Mouse (Mus musculus) spleen, adult 2 months (tissue): ENCODE data around the gene Tsc22d3. TPM values are rescaled to one million over a fixed set of nuclear protein-coding genes. Genes with fewer than 3 reads are reported as not detected.

Source experiments
- DNase-seq, 2 experiments: peaks; one replicate each; pipeline versions ENCODE4 v3.0.0 to v3.0.0-alpha.2; 2012 to 2021; ENCODE audit warnings: low spot score in 2 of 2, low read depth in 1 of 2
- H3K27ac ChIP-seq: fragments of 200-500 bp; 2 replicates; pipeline ENCODE4 v1.5.1; 2012; ENCODE audit warnings: low read length, inconsistent platforms; ENCODE audit not compliant: insufficient read depth
- H3K27me3 ChIP-seq: fragments of 200-500 bp; 2 replicates; pipeline ENCODE4 v1.6.1; 2012; ENCODE audit warnings: mild to moderate bottlenecking, moderate library complexity, low read length, inconsistent platforms; ENCODE audit not compliant: control insufficient read depth, insufficient read depth
- H3K36me3 ChIP-seq: fragments of 200-500 bp; 2 replicates; pipeline ENCODE4 v1.6.1; 2012; ENCODE audit warnings: mild to moderate bottlenecking, low read length, inconsistent platforms; ENCODE audit not compliant: control insufficient read depth, insufficient read depth
- H3K4me1 ChIP-seq: fragments of 200-500 bp; 2 replicates; pipeline ENCODE4 v1.6.1; 2011; ENCODE audit warnings: inconsistent platforms; ENCODE audit not compliant: control insufficient read depth, insufficient read depth, insufficient read length
- H3K4me3 ChIP-seq: fragments of 200-500 bp; 2 replicates; pipeline ENCODE4 v1.5.1; 2011; ENCODE audit warnings: mild to moderate bottlenecking, inconsistent platforms; ENCODE audit not compliant: insufficient read depth, insufficient read length; ENCODE audit errors: extremely low read depth
- CTCF ChIP-seq: fragments of 200-500 bp; IDR thresholded peaks from 2 replicates; pipeline ENCODE4 v1.5.1; 2011; ENCODE audit warnings: mild to moderate bottlenecking, inconsistent platforms; ENCODE audit not compliant: insufficient read depth, insufficient read length, insufficient replicate concordance; ENCODE audit errors: extremely low read depth
- POLR2A ChIP-seq: fragments of 200-500 bp; IDR thresholded peaks from 2 replicates; pipeline ENCODE4 v1.6.1; 2011; ENCODE audit warnings: low read depth, low read length, inconsistent platforms
- WGBS: fragments of 180-500 bp; shearing (Covaris S2); methylation state at CpG from one replicate; pipeline ENCODE4 v1.1.7; 2018; 5-methylcytosine and 5-hydroxymethylcytosine counted together
- polyA plus RNA-seq: library from polyadenylated mRNA; depleted of rRNA; stranded (reverse); fragments of >200 nt; gene quantifications from 2 replicates; pipeline ENCODE4 v1.2.3, GENCODE M21; 2012

Tsc22d3 gene
- polyA plus RNA-seq, 1 experiment: 173 TPM

- 0 out of 2 replicates have a peak overlapping the region, but pooled peaks have one; percentile 0 for H3K27ac ChIP-seq
- DNase-seq: no peak
- H3K4me3 ChIP-seq: no peak overlapping the region
- H3K36me3 ChIP-seq: no peaks in the 10 kb centered on the region
- 57% methylated on average over 5 of the region's 5 CpGs for WGBS
- no peak for TF ChIP-seq POLR2A
- no peak for TF ChIP-seq CTCF
- H3K27me3 ChIP-seq: no peaks in the 10 kb centered on the region
- peaks cover 8% of the 10 kb centered on the region; the same call in 1 of the 2 replicates for H3K4me1 ChIP-seq
Measured at GRCm38 (mm10) chrX:140529074-140529561, 71.3 kb downstream of the Tsc22d3 start.

DNA sequence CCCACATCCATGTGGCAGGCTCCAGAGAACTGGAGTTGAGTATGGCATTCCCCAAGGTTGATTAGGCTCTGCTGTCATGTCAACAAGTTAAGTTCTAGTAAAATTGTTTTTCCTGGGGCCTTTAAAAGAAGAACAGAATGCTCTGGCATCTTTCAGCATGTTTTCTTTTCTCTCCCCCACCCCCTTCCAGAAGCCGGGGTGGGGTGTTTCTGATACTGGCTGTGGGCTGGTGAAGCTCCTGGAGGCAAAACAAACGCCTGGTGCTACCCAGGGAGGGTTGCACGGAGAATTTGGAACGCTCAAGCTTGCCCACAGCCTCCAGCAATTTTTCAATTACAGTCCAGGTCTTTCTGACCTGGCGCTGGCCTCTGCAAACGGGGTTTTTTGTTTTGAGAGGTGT lies 73.2 kb downstream of the Tsc22d3 start:
- peaks cover 8% of the 10 kb centered on the region; the same call in 1 of the 2 replicates for H3K4me1 ChIP-seq
- H3K4me3 ChIP-seq: no peak overlapping the region
- WGBS: 67% methylated on average over 6 of the region's 6 CpGs
- H3K27ac ChIP-seq: no peak overlapping the region
- no peak for DNase-seq
- no peaks in the 10 kb centered on the region for H3K36me3 ChIP-seq
- TF ChIP-seq CTCF (no peak), POLR2A (no peak)
- no peaks in the 10 kb centered on the region for H3K27me3 ChIP-seq

DNA sequence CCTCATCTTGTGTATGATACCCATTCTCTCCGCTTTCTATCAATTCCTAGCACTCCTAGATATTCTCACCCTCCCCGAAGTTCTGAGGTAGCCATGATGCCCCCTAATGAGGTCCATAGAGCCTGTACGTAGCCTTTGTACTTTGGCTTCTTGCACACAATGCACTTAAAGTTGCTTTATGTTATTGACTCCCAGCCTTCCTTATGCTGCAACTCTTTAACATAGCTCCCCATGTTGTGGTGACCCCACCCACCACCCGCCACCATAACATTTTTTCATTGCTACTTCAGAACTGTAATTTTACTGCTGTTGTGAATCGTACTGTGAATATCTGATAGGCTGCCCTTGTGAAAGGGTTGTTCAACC lies 74.2 kb downstream of the Tsc22d3 start:
- H3K4me3 ChIP-seq: no peak overlapping the region
- 88% methylated on average over 5 of the region's 5 CpGs for WGBS
- no peaks in the 10 kb centered on the region for H3K27me3 ChIP-seq
- DNase-seq: no peak
- H3K4me1 ChIP-seq: peaks cover 11% of the 10 kb centered on the region; the same call in 1 of the 2 replicates
- H3K27ac ChIP-seq: no peak overlapping the region
- TF ChIP-seq POLR2A: no peak
- TF ChIP-seq CTCF: no peak
- no peaks in the 10 kb centered on the region for H3K36me3 ChIP-seq

DNA sequence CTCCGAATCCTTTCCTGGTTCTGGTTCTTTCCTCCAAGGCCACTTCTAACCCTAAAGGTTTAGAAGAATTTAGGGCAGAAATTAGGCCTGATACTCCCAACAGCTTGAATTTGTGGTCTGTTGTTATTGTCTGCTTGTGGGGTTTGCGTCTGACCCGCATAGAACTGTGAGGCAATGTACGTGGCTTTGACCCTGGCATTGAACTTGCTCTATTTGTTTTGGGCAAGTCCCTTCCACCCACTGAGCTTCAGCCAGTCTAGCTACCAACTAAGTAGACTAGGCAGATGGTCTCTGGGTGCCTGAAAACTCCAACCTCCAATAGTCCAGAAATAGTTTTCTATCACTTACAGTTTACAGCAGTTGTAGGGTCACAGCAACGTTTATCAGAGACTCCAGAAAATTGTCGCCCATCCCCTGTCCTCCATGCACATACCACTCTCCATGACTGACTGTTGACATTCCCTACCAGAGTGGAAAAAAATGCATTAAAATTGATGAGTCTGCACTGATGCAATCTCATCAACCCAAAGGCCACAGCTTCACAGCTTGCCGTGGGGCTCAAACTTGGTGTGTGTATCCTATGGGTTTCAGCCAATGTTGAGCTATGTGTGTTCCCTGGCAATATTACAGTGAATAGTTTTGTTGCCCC lies 74.7 kb downstream of the Tsc22d3 start:
- H3K27ac ChIP-seq: no peak overlapping the region

GRCm38 (mm10) chrX:140524231-140524630 lies 76.2 kb downstream of the Tsc22d3 start:
- Histone ChIP-seq H3K27ac (no peak overlapping the region), H3K36me3 (no peaks in the 10 kb centered on the region), H3K4me3 (no peak overlapping the region), H3K27me3 (no peaks in the 10 kb centered on the region), H3K4me1 (peaks cover 14% of the 10 kb centered on the region; the same call in 1 of the 2 replicates)
- no peak for DNase-seq
- TF ChIP-seq POLR2A (no peak), CTCF (no peak)
- WGBS: 84% methylated on average over 5 of the region's 5 CpGs

More for the DNA sequence above, 74.7 kb downstream of the Tsc22d3 start:
- no peaks in the 10 kb centered on the region for H3K36me3 ChIP-seq
- TF ChIP-seq CTCF (no peak), POLR2A (no peak)
- no peaks in the 10 kb centered on the region for H3K27me3 ChIP-seq
- no peak overlapping the region for H3K4me3 ChIP-seq
- peaks cover 14% of the 10 kb centered on the region; the same call in 1 of the 2 replicates for H3K4me1 ChIP-seq
- 80% methylated on average over 7 of the region's 7 CpGs for WGBS
- DNase-seq: no peak

GRCm38 (mm10) chrX:140522071-140522765 lies 78.2 kb downstream of the Tsc22d3 start:
- H3K4me3 ChIP-seq: no peak overlapping the region
- DNase-seq: no peak
- TF ChIP-seq POLR2A (no peak), CTCF (0 out of 2 replicates have a peak, but pooled peaks have one; percentile 2)
- no peaks in the 10 kb centered on the region for H3K36me3 ChIP-seq
- H3K27me3 ChIP-seq: no peaks in the 10 kb centered on the region
- 64% methylated on average over 14 of the region's 14 CpGs for WGBS
- H3K4me1 ChIP-seq: peaks cover 10% of the 10 kb centered on the region; the same call in 1 of the 2 replicates
- H3K27ac ChIP-seq: no peak overlapping the region
